Mouse (Mus musculus): ENCODE results near the gene 3110018I06Rik.

DNA sequence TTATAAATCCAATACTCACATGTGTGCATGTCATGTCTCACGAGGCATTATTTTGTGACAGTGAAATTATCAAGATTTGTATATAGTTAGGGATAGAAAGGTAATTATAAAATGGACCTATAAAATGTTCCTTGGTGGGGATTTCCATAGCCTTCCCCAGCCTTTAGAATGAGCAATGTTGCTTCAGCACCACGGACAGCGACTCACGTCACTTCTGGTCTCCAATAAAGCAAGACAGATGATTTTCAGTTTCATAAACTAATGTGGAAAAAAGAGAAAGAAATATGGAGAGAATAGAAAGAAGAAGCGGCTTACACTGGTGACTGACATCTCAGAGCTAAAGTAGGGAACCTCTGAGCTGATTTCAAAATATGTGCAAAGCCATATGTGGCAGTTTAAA is 23.7 kb upstream of the 3110018I06Rik start:
- TF ChIP-seq GATA1 (IDR thresholded peaks at IDR 0.05; ENCODE audit: borderline replicate concordance, low read length) (no peak), FLI1 (IDR thresholded peaks at IDR 0.05; ENCODE audit: low read length) (no peak)
